Mouse (Mus musculus) 416B (cell line): ENCODE measurements at regions not wholly inside any gene's neighbourhood (a gene's known extent, or its start where the extent isn't known, plus 50 kb on each side); places are given as distances from the start of the nearest gene placed in this dataset.

Experiments
- DNase-seq: peaks from one replicate; pipeline ENCODE4 v3.0.0; 2011; ENCODE audit warnings: low read depth

GRCm38 (mm10) chrX:33416321-33416720, 103.1 kb downstream of the Btbd35f12 start:
- peak; percentile 18 for DNase-seq
